Mouse (Mus musculus) heart, postnatal 14 days (tissue): ENCODE measurements at regions not wholly inside any gene's neighbourhood (a gene's known extent, or its start where the extent isn't known, plus 50 kb on each side); places are given as distances from the start of the nearest gene placed in this dataset.

Source experiments
- DNase-seq, 2 experiments: peaks; one replicate each; pipeline ENCODE4 v3.0.0; 2021 to 2022
- intact Hi-C: fragments of 180-260 bp; cut with DNase I; formaldehyde crosslinking; loops from one replicate; pipeline ENCODE4 v1.15.1; 2025

DNA sequence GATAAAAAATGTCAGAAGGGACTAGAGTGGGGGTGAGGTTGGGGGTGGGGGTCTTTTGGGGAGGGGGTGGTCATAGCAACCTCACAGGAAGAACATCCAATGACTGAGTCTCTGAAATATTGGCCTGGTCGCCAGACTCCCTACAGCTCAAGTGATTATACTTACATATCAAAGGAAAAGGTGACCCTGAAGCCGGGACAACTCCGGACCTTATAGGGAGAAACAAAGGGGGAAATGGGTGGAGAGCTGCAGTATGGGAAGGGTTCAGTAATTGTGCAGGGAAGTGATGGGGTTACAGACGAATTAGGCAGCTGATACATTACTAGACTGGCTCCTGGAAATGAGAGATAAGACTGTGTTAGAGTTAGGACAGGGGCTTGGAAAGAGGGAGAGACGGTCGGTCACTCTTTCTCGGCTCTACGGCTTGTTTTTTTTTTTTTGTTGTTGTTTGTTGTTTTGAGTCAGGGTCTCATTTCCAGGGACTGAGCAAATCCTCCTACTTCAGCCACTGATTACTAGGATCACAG lies 130.2 kb upstream of the Map3k1 start:
- intact Hi-C loops, result loop anchor here (10.0 kb wide), 1 partner anchor 316 kb away; no protein-coding TSS in a partner anchor
- no peak for DNase-seq

DNA sequence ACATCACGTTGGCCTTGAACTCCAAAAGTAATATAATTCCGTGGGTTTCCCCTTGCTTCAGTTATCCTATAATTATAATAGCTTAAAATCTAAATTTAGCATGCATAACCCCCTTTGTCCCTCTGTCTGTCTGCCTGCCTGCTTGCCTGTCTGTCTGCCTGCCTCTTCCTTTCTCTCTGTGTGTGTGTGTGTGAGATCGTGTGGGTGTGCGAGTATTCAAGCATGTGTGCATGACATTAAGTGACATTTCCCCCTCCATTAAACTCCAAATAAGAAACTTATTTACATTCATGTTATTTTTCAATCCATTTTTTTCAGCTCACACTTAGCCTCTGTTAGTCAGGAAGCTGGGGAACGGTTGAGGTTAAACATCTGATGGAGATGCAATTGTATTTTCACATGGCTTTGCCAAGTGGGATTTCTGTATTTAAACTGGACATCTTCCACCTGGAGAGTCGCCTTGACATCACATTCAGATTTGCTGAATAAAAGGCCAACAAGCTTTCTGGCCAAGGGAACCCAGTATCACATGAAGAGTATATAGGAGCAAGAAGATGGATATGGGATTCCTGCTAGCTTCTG lies 130.8 kb upstream of the Map3k1 start:
- DNase-seq, result no peak
- intact Hi-C loops, result loop anchor here (10.0 kb wide), 1 partner anchor 315 kb away; no protein-coding TSS in a partner anchor

DNA sequence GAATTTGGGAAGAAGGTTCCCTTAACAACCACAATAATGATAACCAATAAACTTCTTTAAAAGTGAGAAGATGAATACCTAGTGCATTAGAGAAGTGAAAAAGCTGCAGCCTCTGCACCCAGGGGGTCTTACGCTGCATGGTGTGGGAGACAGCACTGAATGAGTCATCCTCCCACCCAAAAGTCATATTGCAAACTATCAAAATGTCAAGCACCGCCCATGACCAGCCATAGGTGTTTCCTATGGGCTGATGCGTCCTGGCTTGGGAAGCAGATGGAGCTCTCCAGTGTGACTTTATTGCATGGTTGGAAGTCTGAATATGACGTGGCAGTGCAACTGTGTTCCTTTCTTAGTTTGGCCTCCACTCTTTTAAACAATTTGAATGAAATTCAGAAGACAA lies 131.5 kb upstream of the Map3k1 start:
- no peak for DNase-seq
- intact Hi-C loops, result no loop called here

DNA sequence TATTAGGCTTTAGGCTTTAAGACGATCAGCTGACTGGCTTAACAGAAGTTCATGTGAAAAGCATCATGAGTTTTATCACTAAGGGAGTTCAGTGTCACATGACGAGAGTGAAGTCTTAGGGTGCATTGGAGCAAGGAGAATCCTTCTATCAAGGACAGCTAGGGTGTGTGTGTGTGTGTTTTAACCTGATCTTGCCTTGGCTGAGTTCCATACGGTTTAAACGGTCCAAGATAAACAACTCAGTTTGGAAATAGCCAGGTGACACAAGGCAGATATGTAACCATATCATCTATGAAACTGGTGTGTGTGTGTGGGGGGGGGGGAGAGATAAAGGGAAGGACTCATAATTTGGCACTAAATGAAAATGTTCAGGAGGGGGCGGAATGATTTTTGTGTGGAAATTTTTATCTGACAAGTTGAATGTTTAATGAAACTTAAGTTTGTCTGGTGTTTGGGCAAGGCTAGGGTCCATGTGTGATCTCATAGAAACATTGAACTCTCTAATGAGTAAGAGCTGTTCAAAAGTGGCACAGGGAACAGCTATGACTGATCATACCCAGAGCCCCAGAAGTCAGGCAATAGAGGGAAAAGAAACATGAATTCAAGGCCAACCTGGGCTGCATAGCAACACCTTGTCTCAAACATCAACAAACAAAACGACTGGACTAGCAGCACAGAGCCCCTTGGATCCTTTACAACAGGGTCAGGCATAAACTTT lies 132.2 kb upstream of the Map3k1 start:
- DNase-seq, result no peak
- intact Hi-C loops, result no loop called here

DNA sequence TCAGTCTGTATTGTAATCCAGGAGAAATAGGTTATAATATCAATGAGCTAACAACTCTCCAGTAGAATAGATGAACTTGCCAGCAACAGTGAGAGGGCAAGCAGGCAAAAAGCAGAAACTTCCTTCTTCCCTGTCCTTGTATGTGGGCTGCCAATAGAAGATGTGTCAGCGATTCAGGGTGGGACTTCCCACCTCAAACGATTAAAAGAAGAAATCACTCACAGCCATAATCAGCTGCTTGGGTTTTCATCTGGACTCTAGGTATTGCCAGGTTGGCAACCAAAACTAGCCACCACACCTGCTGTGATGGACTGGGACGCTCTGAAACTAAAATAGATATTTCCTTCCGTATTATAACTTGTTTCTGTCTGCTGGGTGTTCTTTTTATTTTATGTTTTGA lies 133.2 kb upstream of the Map3k1 start:
- intact Hi-C loops, result no loop called here
- DNase-seq, result no peak

DNA sequence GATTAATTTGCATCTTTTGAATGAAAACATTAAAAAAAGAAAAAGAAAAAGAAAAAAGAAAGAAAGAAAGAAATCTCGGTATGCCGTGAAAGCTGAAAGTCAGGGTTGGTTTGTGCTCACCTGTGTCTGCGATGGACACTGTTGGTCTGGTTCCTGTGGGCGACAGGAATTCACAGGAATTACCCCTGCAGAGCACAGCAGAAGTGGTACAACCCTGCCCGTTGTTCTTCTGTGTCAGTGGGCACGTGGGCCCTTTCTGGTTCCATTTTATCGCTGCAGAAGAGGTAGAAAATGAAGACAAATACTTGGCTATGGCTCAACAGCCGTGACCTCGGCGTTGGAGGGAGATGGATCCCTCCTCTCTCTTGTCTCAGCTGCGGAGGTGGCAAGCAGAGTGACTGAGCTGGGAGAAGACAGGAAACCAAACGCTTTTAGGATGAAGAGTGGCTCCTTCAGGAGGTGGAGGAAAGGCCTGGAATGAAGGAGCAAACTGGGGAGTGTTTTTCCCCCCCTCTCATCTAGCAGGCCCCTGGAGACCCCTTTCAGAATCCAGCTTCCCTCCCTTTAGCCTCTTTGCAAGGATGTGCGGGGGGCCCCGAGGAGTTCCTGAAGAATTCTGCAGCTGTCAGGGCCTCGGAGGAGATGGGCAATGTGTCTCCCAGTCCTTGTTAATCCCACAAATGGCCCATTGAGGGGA lies 134.7 kb upstream of the Map3k1 start:
- no peak for DNase-seq
- intact Hi-C loops, result no loop called here

DNA sequence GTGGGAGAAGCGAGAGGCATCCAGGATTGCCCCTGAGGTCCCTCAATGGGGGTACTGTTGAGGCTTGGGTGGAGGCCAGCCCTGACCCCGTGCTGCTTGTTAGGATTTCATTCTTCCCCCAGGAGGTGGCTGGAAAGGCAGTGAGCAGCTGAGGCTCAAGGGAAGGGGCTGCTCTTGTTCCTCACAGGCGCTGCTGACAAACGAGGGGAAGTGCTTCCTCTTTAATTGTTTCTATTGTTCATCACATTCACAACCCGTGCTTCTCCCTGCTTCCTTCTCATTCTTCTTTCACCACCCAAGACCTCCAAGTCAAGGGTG lies 135.3 kb upstream of the Map3k1 start:
- DNase-seq, result no peak

DNA sequence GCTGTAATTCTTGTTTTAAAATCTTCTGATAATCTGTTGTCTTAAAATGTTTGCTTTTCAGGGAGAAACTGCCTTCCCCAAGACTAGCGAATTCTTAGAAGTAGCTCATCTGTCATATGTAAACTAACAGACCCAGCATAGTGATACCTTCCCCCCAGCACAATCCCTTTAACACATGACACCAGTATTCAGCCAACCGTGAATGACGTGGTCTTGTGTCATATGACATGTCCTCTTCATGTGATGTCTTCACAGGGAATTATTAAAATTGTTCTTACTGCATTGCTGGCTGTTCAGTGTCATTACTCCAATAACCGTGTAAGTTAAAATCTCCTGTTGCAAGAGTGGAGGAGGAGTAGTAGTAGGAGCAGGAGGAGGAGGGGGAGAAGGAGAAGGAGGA lies 137.5 kb upstream of the Map3k1 start:
- DNase-seq, result no peak
- intact Hi-C loops, result no loop called here

More for the DNA sequence above, 135.3 kb upstream of the Map3k1 start:
- intact Hi-C loops, result no loop called here

DNA sequence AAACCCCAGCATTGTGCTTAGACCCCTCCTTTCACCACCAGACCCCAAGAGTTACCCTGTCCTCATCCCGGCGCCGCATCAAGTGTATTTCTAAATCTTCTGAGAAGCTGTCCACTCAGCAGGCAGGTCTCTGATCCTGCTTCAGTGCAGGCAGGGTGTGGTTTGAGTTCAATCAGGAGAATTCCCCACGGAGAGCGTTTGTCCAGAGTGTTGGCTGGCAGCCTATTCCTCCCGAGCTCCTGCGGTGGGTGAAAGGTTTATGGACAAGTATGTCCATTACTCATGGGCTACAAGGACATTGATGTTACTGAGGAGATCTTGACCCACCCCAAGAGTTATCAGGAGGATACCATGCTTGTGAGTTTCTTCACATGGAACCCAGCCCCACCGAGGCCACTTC lies 138.0 kb upstream of the Map3k1 start:
- intact Hi-C loops, result no loop called here

DNA sequence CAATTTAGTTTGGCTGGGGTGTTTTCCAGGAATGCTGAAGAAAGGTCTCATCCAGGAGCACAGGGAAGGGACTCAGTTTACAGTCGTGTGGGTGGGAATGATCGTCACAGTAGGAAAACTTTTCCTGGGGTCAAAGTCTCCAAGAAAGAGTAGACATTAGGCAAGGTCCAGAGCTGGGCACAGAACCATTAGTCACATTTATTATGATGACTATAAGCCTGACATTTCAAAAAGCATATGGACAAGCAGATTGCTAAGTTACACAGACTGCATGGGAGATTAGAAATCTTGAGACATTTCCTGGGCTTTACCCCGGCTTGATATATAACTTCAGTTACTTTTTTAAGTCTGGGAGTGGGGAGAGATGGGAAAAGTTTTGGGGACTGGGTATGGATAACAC lies 139.6 kb upstream of the Map3k1 start:
- intact Hi-C loops, result no loop called here
- DNase-seq, result no peak

More for the DNA sequence above, 138.0 kb upstream of the Map3k1 start:
- DNase-seq, result peak; percentile 44 to 46

DNA sequence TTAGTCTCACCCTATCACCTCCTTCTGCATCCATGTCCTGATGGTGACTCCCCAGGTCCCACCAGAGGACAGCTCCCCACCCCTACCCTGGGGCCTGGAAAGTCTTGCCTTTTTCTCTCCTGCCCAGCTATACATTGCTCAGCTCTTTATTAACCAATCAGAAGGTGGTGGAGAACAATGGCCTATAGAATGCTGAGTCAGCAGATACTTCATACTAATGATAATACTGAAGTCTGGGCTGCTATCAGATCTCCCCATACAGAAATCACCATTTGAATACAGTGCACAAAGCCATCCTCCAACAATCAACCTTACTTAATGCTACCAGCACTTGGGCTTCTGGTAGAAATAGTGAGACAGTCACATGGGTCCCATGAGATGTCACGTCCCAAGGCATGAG lies 141.2 kb upstream of the Map3k1 start:
- DNase-seq, result no peak
- intact Hi-C loops, result no loop called here

DNA sequence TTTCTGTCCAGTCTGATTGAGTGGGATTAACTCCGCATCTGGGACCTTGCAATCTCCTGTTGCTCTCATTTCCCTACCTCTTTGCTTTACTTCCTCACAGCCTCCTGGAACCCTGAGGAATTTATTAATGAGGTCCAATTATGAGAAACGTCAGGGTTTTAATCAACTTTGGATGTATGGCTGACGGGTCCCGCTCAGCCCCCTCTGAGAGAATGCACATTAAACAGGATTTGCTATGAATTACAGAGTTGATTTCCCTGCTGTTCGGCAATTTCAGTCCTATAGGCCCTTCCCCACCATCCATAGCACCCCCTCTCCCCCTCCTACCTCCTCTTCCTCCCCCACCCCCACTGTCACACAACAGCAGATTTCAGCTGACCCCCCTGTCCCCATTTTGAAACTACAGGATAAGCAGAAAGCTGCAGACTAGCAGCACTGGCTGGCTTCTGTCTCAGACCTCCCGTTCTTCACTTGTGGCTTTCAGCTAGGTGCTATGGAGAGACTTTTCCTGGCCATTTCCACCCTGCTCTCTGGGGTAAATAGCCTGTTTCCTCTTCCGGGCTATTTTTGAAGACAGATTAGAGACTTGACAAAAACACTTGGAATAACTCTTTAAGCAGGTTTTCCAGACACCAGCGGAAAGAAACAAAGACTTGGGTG lies 145.2 kb upstream of the Map3k1 start:
- no peak for DNase-seq
- intact Hi-C loops, result loop anchor here (2.0 kb wide), 1 partner anchor 145 kb away; the partner anchor contains the start of gene Map3k1

DNA sequence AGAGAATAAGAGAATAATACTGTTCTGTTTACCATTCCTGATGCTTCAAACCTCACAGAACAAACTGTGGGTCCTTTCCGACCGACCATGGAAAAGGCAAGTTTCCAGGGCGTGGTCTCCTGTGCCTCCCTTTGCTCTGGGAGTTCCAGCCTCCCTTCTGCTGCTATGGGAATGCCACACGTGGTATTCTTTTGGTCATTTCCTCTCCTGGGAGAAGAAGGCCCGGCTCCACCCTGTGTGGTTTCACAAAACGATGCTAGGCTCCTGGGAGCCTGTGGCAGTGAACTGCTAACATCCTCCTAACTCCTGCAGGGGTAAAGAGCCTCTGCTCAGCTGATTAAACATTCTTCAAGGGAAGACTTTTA lies 145.7 kb upstream of the Map3k1 start:
- intact Hi-C loops, result loop anchor here (2.0 kb wide), 1 partner anchor 146 kb away; the partner anchor contains the start of gene Map3k1
- peak; percentile 59 for DNase-seq

DNA sequence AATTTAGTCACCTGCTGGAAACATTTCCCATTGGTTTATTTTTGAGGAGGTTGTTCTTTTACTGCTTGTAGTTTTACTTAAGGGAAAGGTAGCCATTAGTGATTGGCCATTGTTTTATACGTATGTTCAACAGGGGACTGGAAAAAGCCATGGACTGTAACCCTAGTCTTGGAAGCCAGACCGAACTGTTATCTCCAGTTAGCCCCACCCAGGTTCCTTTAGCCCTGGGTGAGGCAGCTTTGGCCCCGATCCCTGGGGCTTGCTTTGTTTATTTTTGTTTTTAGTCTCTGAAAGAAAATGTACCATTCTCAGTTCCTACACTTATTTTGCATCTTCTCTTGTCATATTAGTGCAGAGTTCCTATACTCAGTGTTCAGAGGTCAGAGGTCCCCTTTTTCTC lies 148.3 kb upstream of the Map3k1 start:
- intact Hi-C loops, result loop anchor here (5.0 kb wide), 2 partner anchors 125 to 240 kb away; no protein-coding TSS in a partner anchor
- DNase-seq, result peak in 1 of 2 experiments; percentile 34

DNA sequence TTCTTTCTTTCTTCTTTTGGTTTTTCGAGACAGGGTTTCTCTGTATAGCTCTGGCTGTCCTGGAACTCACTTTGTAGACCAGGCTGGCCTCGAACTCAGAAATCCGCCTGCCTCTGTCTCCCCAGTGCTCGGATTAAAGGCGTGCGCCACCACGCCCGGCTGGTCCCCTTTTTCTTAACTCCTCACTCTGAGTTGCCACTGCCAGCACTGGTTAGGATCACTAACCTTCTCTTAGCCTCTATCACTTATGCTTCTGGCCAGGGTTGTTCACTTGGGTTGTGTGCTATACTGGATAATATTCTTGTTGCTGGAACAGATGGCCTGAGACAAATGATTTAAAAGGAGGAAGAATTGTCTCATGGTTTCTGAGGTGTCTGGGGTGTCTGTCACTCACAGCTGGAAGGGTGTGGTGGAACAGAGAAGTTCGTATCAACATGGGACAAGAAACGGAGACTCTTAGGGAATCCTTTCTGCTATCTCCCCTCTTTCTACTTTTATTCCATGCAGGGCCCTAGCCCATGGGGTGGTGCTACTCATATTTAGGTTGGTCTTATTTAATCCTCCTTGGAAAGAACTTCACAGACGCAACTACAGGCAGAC lies 149.0 kb upstream of the Map3k1 start:
- intact Hi-C loops, result loop anchor here (5.0 kb wide), 2 partner anchors 125 to 240 kb away; no protein-coding TSS in a partner anchor
- no peak for DNase-seq

DNA sequence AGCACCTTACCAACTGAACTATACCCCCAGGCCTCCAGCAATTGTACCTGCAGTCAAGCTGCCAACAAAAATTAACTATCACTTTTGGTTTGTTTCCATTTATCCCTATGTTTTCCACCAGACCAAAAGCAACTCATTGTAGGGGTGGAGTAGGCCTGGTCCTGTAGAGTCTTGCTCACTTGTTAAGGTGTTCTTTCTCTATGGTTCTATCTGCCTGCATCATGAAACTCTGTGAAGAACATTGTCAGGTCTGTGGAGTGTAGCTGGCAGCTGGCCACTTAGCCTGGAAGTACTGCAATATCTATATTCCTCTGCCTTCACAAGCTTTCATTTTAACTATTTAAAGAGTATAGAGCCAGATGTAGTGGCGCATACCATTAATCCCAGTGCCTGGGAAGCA lies 149.6 kb upstream of the Map3k1 start:
- DNase-seq, result no peak
- intact Hi-C loops, result loop anchor here (5.0 kb wide), 2 partner anchors 124 to 239 kb away; no protein-coding TSS in a partner anchor

DNA sequence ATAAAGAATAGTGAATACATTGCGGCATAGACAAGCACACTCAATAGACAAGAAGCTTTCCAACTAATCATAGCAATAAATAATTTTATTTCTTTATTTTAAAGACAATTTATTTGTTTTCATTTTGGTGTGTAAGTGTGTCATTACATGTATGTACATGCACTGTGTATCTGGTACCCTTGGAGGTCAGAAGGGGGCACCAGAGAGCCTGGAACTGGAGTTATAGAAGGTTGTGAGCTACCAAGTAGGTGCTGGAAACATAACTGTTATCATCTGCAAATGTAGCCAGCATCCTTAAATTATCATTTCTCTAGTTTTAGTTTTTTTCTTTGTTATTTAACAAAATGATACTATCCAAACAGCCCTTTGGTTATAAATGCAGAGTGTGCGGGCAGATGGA lies 151.2 kb upstream of the Map3k1 start:
- intact Hi-C loops, result no loop called here
- no peak for DNase-seq

DNA sequence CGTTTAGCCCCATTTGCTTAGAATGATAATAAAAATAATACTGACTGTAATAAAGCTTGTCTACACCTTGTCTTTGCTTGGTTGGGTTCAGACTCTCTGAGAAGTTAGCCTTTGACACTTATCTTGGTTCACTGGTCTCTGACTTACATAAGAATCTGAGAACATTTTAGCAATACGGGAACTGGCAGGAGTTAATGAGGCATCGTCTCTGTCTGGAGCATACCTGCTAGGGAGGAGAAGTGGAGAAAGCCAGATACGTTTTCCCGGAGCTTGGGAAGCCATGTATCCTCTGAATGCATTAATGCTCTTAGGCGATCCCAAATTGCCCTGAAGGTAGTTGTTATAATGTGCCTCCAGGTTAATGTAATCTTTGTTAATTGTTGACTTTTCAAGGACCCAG lies 152.6 kb upstream of the Map3k1 start:
- intact Hi-C loops, result no loop called here
- no peak for DNase-seq

DNA sequence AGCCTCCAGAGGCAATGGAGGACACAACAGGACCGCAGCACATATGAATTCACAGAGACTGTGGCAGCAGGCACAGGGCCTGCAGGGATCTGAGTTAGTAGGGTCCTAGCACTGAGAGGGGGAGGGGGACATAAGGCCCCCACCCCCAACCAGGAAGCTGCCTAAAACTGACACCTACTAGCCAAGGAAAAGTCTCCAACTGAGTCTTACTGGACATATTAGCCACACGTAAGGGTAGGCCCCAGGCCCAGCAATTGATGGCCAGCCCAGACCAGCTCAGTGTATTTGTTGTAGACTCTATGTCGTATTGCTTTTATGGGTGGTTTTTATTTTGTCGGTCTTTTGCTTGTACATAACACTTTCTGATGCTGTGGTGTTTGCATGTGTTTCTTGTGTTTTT lies 153.4 kb upstream of the Map3k1 start:
- intact Hi-C loops, result no loop called here
- DNase-seq, result no peak

DNA sequence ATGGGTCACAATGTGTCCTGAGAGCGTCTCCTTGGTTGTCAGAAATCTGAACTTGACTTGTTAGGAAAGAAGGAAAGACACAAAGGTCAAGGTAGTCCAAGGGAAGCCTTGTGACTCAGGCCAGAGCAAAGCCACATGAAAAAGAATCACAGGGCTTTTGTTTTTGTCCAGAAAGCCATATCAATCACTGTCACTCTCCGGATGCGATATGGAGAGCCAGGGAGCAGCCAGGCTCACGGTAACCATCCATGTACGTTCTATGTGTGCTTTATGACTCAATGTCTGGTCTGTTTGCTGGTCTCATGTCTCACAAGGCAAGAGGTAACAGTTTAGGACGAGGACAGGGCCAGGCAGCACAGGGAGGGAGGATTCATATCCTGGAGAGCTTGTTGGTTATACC lies 157.3 kb upstream of the Map3k1 start:
- DNase-seq, result no peak
- intact Hi-C loops, result no loop called here

DNA sequence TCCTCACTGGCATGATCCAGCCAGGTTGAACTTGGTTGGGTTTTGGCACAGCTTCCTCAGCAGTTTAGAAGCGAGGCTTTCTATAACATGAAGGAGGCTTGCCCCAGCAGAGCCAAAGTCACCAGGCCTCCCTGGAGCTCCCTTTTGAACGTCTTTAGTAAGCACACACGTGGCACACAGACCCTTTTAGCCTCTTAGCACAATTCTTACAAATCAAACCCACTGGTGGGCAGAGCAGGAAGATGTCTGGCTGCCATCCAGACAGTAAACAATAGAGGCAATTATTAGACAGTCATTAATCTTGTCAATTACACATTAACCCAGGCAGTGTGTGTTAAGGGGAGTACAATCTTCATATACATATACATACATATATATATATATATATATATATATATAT lies 157.8 kb upstream of the Map3k1 start:
- intact Hi-C loops, result no loop called here
- DNase-seq, result no peak
